In genomic region chr1:84912571-84912970, GRCm38 (mm10) we compare ENCODE assay signal across 15 mouse cellular contexts.
"Had no signal": no experiment of that assay in that cellular context is flagged by ENCODE, and none has a peak within 500 bp of the region (broad histone marks: within the 10 kb centered on the region; RNA-seq: fewer than 3 reads in every experiment).

No protein-coding gene starts in this region.

- DNase-seq: cerebellum, adult 9-11 months; cerebellum, postnatal 10 days; cerebellum, postnatal 14 days; cerebellum, postnatal 25 days; cerebellum, postnatal 36 days; embryo, embryonic 11 days; forebrain, postnatal 0 days; gastrocnemius, adult 2 months; gastrocnemius, postnatal 10 days; gastrocnemius, postnatal 14 days; gastrocnemius, postnatal 25 days; gastrocnemius, postnatal 36 days; heart, adult 11 months; heart, adult 18-20 months; heart, adult 2 months had no signal
